Mouse (Mus musculus): ENCODE measurements around the gene Gm10750. TPM values are rescaled to one million over a fixed set of nuclear protein-coding genes. Genes with fewer than 3 reads are reported as not detected.
"Not testable (repeated sequence)": the region's sequence is repeated elsewhere in the genome, so short reads cannot be mapped to it uniquely, and the experiment has no call there.

Gm10750 gene
- not detected in 2 replicates for polyA plus RNA-seq (2014; fragmentation: Nextera tagmentation; extraction: Ambion mirVana)

DNA sequence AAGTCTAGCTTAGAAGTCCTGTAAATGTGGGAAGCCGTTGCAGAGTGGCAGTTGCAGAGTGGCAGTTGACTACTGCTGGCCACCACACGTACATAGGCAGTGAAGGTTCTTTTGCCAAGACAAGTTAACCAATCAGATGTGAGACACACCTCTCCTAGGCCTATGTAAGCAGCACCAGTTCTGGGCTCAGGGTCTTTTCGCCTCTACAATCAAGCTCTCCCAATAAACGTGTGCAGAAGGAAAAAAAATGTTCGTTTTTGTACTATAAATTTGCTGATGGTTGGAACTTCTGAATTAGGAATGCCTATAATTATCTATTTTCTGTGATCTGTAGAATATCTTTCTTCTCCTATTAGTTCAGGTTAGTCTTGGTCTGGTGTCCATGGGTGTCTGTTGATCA lies at the start of gene Gm10750:
Gene Gm10750, minus strand, starts transcription at position 101 of the 400 bp plus-strand sequence.
- not testable (repeated sequence) for ATAC-seq; H3K4me1 ChIP-seq (ENCODE audit: control insufficient read depth, insufficient read depth, low read length); H3K4me2 ChIP-seq (ENCODE audit: low read length); H3K9ac ChIP-seq (ENCODE audit: low read length); H3K9me3 ChIP-seq (replicated peaks; ENCODE audit: control insufficient read depth, low read length); H3K36me3 ChIP-seq (ENCODE audit: control insufficient read depth, insufficient read depth, low read length); H3K27me3 ChIP-seq (replicated peaks; ENCODE audit: control insufficient read depth, insufficient read depth, low read length); H3K4me3 ChIP-seq (ENCODE audit: low read depth, low read length); H3K27ac ChIP-seq (ENCODE audit: low read depth, low read length); DNase-seq (ENCODE audit: low spot score)
- WGBS = 79% methylated on average over 5 of the region's 5 CpGs

DNA sequence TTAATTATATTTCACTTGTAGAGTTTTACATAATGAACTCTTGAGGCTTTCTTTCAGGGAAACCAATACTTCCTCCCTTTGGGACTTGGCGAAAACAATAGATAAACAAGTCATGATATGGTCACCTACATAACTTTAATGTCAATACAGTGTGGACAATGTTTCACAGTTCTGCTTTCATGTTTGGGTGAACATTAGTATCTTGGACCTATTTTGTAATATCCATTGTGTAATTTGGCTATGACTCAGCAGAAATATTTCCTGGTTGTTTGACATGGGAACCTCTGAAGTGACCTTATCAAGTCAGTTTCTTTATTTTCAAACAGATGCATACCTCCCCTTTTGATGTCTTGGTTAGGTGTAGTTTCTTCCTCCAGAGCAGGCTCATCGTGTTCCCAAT lies 12.2 kb downstream of the Gm10750 start:
- Histone ChIP-seq H3K9me3 (replicated peaks; ENCODE audit: control insufficient read depth, low read length) (no peaks in the 10 kb centered on the region), H3K36me3 (ENCODE audit: control insufficient read depth, insufficient read depth, low read length) (no peaks in the 10 kb centered on the region), H3K27me3 (replicated peaks; ENCODE audit: control insufficient read depth, insufficient read depth, low read length) (no peaks in the 10 kb centered on the region), H3K9ac (ENCODE audit: low read length) (no peak overlapping the region), H3K4me1 (ENCODE audit: control insufficient read depth, insufficient read depth, low read length) (no peaks in the 10 kb centered on the region), H3K27ac (ENCODE audit: low read depth, low read length) (no peak overlapping the region), H3K4me2 (ENCODE audit: low read length) (no peak overlapping the region), H3K4me3 (ENCODE audit: low read depth, low read length) (no peak overlapping the region)
- no peak for ATAC-seq
- DNase-seq (ENCODE audit: low spot score) = no peak
- 86% methylated on average over 2 of the region's 2 CpGs for WGBS

- no peaks in the 10 kb centered on the region for H3K27me3 ChIP-seq (replicated peaks; ENCODE audit: control insufficient read depth, insufficient read depth, low read length)
- H3K36me3 ChIP-seq (ENCODE audit: control insufficient read depth, insufficient read depth, low read length) = no peaks in the 10 kb centered on the region
- no peak within 1 kb of the TSS for H3K27ac ChIP-seq (ENCODE audit: low read depth, low read length)
- H3K4me1 ChIP-seq (ENCODE audit: control insufficient read depth, insufficient read depth, low read length) = no peaks in the 10 kb centered on the region
- no peak within 1 kb of the TSS for H3K4me2 ChIP-seq (ENCODE audit: low read length)
- ATAC-seq = no peak
- no peak within 1 kb of the TSS for H3K4me3 ChIP-seq (ENCODE audit: low read depth, low read length)
- no peaks in the 10 kb centered on the region for H3K9me3 ChIP-seq (replicated peaks; ENCODE audit: control insufficient read depth, low read length)
- no peak for DNase-seq (ENCODE audit: low spot score)
- no peak within 1 kb of the TSS for H3K9ac ChIP-seq (ENCODE audit: low read length)
Measured at GRCm38 (mm10) chr2:149003151-149003550, 13.9 kb downstream of the Gm10750 start, which contains the start of gene Gm1330. Gene Gm1330 (minus strand): TSS chr2:149003251.

DNA sequence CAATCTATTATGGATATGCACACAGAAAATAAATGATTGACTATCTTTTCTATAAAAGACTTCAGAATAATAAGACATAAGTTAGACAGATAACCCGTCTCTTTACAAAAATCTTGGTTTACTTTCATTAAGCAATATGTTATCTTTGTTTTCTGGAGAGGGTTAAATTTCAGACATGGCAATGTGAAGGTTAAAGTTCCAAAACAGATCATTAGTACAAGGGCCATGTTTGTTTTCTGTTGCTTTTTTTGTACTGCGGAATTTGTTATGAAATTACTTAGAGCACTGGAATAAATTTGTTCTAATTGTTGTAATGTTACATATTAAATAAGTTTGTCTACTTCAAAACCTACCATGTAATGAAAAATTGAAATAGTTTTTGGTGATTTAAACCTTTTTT lies 21.9 kb downstream of the Gm10750 start:
- Histone ChIP-seq H3K4me3 (ENCODE audit: low read depth, low read length) (no peak overlapping the region), H3K9ac (ENCODE audit: low read length) (no peak overlapping the region), H3K9me3 (replicated peaks; ENCODE audit: control insufficient read depth, low read length) (no peaks in the 10 kb centered on the region), H3K36me3 (ENCODE audit: control insufficient read depth, insufficient read depth, low read length) (no peaks in the 10 kb centered on the region), H3K27ac (ENCODE audit: low read depth, low read length) (no peak overlapping the region), H3K4me1 (ENCODE audit: control insufficient read depth, insufficient read depth, low read length) (no peaks in the 10 kb centered on the region), H3K27me3 (replicated peaks; ENCODE audit: control insufficient read depth, insufficient read depth, low read length) (no peaks in the 10 kb centered on the region), H3K4me2 (ENCODE audit: low read length) (no peak overlapping the region)
- ATAC-seq (no peak), DNase-seq (ENCODE audit: low spot score) (no peak)
- 94% methylated on average over 2 of the region's 2 CpGs for WGBS

Other genes starting within 250 kb of the Gm10750 start
- gene Cst11, start 245.7 kb downstream of the Gm10750 start, polyA plus RNA-seq (2014; fragmentation: Nextera tagmentation; extraction: Ambion mirVana) = not detected in 2 replicates
- gene 8030411F24Rik, start 235.2 kb downstream of the Gm10750 start, polyA plus RNA-seq (2014; fragmentation: Nextera tagmentation; extraction: Ambion mirVana) = not detected in 2 replicates
- gene Cst12, start 227.9 kb downstream of the Gm10750 start, polyA plus RNA-seq (2014; fragmentation: Nextera tagmentation; extraction: Ambion mirVana) = not detected in 2 replicates
- gene Cst8, start 218.5 kb downstream of the Gm10750 start, polyA plus RNA-seq (2014; fragmentation: Nextera tagmentation; extraction: Ambion mirVana) = not detected in 2 replicates
- gene Cst13, start 197.2 kb downstream of the Gm10750 start, polyA plus RNA-seq (2014; fragmentation: Nextera tagmentation; extraction: Ambion mirVana) = not detected in 2 replicates
- gene Cst9, start 182.1 kb downstream of the Gm10750 start, polyA plus RNA-seq (2014; fragmentation: Nextera tagmentation; extraction: Ambion mirVana) = not detected in 2 replicates
- not detected in 2 replicates for gene 9230104L09Rik, start 152.2 kb downstream of the Gm10750 start, polyA plus RNA-seq (2014; fragmentation: Nextera tagmentation; extraction: Ambion mirVana)
- gene Cst3, start 141.5 kb downstream of the Gm10750 start, polyA plus RNA-seq (2014; fragmentation: Nextera tagmentation; extraction: Ambion mirVana) = 547 and 623 TPM in 2 replicates
- not detected in 2 replicates for gene Gm1330, start 14.0 kb downstream of the Gm10750 start, polyA plus RNA-seq (2014; fragmentation: Nextera tagmentation; extraction: Ambion mirVana)

Measured in forebrain, embryonic 14.5 days (tissue).